Mouse (Mus musculus): ENCODE data around the gene Mamstr.

DNA sequence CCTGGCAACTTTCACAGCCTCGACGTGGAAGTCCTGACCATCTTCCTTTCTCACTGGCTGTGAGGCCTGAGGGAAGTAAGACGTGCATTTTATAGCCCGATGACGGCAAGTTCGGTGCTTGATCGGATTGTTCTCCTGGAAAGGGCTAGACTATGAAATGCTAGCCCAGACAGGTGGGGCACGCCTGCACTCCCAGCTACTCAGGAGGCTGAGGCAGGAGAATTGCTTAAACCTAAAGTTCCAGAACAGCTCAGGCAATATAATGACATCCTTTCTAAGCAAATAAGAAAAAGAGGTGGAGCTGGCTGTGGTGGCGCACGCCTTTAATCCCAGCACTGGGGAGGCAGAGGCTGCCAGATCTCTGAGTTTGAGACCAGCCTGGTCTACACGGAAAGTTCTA lies 16.3 kb upstream of the Mamstr start:
- no peak for TF ChIP-seq CTCF (IDR thresholded peaks at IDR 0.05; ENCODE audit: borderline replicate concordance, extremely low read depth, insufficient read depth, insufficient read length)
- no peak for TF ChIP-seq POLR2A (IDR thresholded peaks at IDR 0.05; ENCODE audit: borderline replicate concordance, extremely low read depth, insufficient read depth, insufficient read length, poor library complexity, severe bottlenecking)
